Comparison of ENCODE assay signal across 8 mouse cellular contexts in the genomic region with DNA sequence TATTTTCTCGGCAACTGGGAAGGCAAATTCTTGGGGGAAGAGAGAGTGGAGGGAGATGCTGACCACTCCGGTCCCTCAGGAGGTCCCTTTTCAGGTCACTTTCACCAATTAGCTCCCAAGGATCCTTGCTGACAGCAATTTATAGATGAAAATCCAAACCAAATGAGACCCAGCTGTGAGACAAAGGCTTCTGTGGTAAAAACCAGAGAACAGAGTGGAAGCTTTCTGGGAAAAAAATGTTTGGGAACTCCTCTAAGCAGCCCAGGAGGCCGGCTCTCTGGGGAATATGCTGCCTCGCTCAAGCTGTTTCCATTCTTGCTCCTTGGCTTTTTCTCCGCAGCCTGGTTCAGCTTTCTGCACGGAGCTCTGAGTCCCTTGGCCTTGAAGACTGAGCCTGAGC.
A peak's percentile ranks its signal among the peaks of the same experiment; 100 is the strongest.
DNase-seq lines count a peak whose midpoint lies in the region; ATAC-seq and TF ChIP-seq lines count a peak whose summit lies in the region.

No protein-coding gene starts in this region.

- TF ChIP-seq EP300 in heart, adult 2 months (IDR thresholded peaks at IDR 0.05; ENCODE audit: insufficient read depth, low read depth, low read length) = no peak

- intact Hi-C loops in heart, adult 2 months (cut with DNase I) = no loop called here

- H3K4me1 ChIP-seq in heart, adult 2 months (ENCODE audit: control insufficient read depth, insufficient read depth, low read length) = no peaks in the 10 kb centered on the region
- H3K4me1 ChIP-seq in intestine, postnatal 0 days (replicated peaks; ENCODE audit: control insufficient read depth, insufficient read depth, low read length) = no peaks in the 10 kb centered on the region
- H3K4me1 ChIP-seq in midbrain, embryonic 15.5 days = peaks cover 10% of the 10 kb centered on the region

- H3K27ac ChIP-seq in heart, adult 2 months = peak overlapping the region; percentile 65
- no peak overlapping the region for H3K27ac ChIP-seq in intestine, postnatal 0 days (ENCODE audit: low read depth, low read length)
- peak overlapping the region; percentile 10; the same call in 1 of the 2 replicates for H3K27ac ChIP-seq in midbrain, embryonic 15.5 days

- 22% methylated on average over 6 of the region's 6 CpGs for WGBS in heart, adult 2 months
- WGBS in intestine, postnatal 0 days = 26% methylated on average over 6 of the region's 6 CpGs
- 4% methylated on average over 6 of the region's 6 CpGs for WGBS in midbrain, embryonic 15.5 days

- peak; percentile 5 to 23 for DNase-seq in adrenal gland, adult (ENCODE audit: inconsistent age in 2 of 2, low spot score in 1 of 2)
- DNase-seq in adrenal gland, adult 8-10 months = no peak
- DNase-seq in embryo, embryonic 11.5 days (ENCODE audit: low read depth, low spot score) = peak; percentile 32
- DNase-seq in heart, adult 2 months = peak; percentile 39 to 68
- no peak for DNase-seq in layer of hippocampus, postnatal 10 days (ENCODE audit: low spot score in 2 of 2)

- no peak overlapping the region for H3K4me3 ChIP-seq in heart, adult 2 months
- no peak overlapping the region for H3K4me3 ChIP-seq in intestine, postnatal 0 days (ENCODE audit: low read depth, low read length)
- H3K4me3 ChIP-seq in midbrain, embryonic 15.5 days = peak overlapping the region; percentile 21; the same call in 1 of the 2 replicates

- TF ChIP-seq CTCF in heart, adult 2 months (IDR thresholded peaks at IDR 0.05) = no peak
- TF ChIP-seq CTCF in intestine, postnatal 0 days (IDR thresholded peaks at IDR 0.05; ENCODE audit: low read depth) = no peak

- H3K9ac ChIP-seq in heart, adult 2 months (ENCODE audit: low read depth, low read length) = no peak overlapping the region
- H3K9ac ChIP-seq in intestine, postnatal 0 days (ENCODE audit: low read depth, low read length) = no peak overlapping the region
- H3K9ac ChIP-seq in midbrain, embryonic 15.5 days = no peak overlapping the region

- no peaks in the 10 kb centered on the region for H3K9me3 ChIP-seq in intestine, postnatal 0 days (ENCODE audit: control insufficient read depth)
- H3K9me3 ChIP-seq in midbrain, embryonic 15.5 days = no peaks in the 10 kb centered on the region

- peak overlapping the region; percentile 38 for H3K4me2 ChIP-seq in intestine, postnatal 0 days (replicated peaks; ENCODE audit: low read depth)
- peak overlapping the region; percentile 43 for H3K4me2 ChIP-seq in midbrain, embryonic 15.5 days

- no peaks in the 10 kb centered on the region for H3K36me3 ChIP-seq in heart, adult 2 months (ENCODE audit: control insufficient read depth, insufficient read depth, low read length)
- H3K36me3 ChIP-seq in intestine, postnatal 0 days (ENCODE audit: control insufficient read depth, insufficient read depth) = no peaks in the 10 kb centered on the region
- H3K36me3 ChIP-seq in midbrain, embryonic 15.5 days (replicated peaks) = no peaks in the 10 kb centered on the region

- no peak for ATAC-seq in intestine, postnatal 0 days
- peak; percentile 31; the same call in 1 of the 2 replicates for ATAC-seq in midbrain, embryonic 15.5 days (replicated peaks)
- ATAC-seq in megakaryocyte, adult 5-6 weeks (ENCODE audit: poor library complexity, severe bottlenecking) = no peak

- no peak for TF ChIP-seq POLR2A in heart, adult 2 months (IDR thresholded peaks at IDR 0.05; ENCODE audit: insufficient read depth, low read depth, low read length)

- no peaks in the 10 kb centered on the region for H3K27me3 ChIP-seq in heart, adult 2 months (ENCODE audit: control insufficient read depth, insufficient read depth, low read length)
- H3K27me3 ChIP-seq in intestine, postnatal 0 days (replicated peaks; ENCODE audit: control insufficient read depth, insufficient read depth, low read length) = no peaks in the 10 kb centered on the region
- peaks cover 17% of the 10 kb centered on the region for H3K27me3 ChIP-seq in midbrain, embryonic 15.5 days (replicated peaks)

- no peaks in the 10 kb centered on the region for H3K79me2 ChIP-seq in heart, adult 2 months (replicated peaks; ENCODE audit: control insufficient read depth, insufficient read depth, low read length)

Comparison
In these comparisons a context has a peak if more than half of its experiments do, and no peak if none do; other contexts are left out.
1. DNase-seq: peak in adrenal gland, adult (2 of 2), embryo, embryonic 11.5 days (single experiment) and heart, adult 2 months (2 of 2); none in adrenal gland, adult 8-10 months (single experiment) and layer of hippocampus, postnatal 10 days (0 of 2).